Mouse (Mus musculus): ENCODE measurements around the gene Rprd2.
"Not testable (repeated sequence)": the region's sequence is repeated elsewhere in the genome, so short reads cannot be mapped to it uniquely, and the experiment has no call there.

DNA sequence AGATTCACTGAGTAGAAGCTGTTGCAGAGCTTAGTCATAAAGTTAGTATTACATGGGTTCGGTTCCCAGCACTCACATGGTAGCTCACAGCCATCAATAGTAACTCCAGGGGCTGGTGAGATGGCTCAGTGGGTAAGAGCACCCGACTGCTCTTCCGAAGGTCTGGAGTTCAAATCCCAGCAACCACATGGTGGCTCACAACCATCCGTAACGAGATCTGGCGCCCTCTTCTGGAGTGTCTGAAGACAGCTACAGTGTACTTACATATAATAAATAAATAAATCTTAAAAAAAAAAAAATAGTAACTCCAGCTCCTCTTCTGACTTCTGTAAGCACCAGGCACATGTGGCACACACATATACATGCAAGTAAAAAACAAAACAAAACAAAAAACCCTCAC, 11.0 kb downstream of the Rprd2 start:
- not testable (repeated sequence) for TF ChIP-seq EP300, POLR2A (IDR thresholded peaks at IDR 0.05; ENCODE audit: insufficient read depth, low read depth, low read length)
- peak; percentile 14; the same call in 1 of the 2 replicates for TF ChIP-seq CTCF (IDR thresholded peaks at IDR 0.05)

Data from heart, adult 2 months (tissue).